Mouse (Mus musculus): ENCODE data around the gene Ndufa5. TPM values are rescaled to one million over a fixed set of nuclear protein-coding genes. Genes with fewer than 3 reads are reported as not detected.

Ndufa5 gene
- total RNA-seq, 4 experiments from 2014 or later, result 252 to 307 (median 286) TPM

DNA sequence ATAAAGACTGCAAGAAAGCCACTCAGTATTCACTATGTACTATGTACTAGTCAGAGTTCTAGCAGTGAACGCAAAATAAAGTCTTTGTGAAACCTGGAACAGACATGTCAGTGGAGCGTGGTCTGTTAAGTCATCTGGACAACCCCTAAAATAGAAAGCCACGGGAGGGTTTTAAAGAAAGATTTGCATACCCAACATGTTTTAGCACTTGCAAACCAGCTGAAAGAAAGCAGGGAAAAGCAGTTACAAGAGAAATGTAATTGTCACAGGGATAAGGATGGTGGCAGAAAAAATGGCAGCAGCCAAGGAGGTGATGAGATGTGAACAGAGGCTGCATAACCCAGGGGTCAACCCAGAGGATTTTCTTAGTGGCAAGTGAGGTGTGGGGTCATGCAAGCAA lies 2.1 kb downstream of the Ndufa5 start:
- DNase-seq (ENCODE audit: low spot score in 2 of 2), result no peak

DNA sequence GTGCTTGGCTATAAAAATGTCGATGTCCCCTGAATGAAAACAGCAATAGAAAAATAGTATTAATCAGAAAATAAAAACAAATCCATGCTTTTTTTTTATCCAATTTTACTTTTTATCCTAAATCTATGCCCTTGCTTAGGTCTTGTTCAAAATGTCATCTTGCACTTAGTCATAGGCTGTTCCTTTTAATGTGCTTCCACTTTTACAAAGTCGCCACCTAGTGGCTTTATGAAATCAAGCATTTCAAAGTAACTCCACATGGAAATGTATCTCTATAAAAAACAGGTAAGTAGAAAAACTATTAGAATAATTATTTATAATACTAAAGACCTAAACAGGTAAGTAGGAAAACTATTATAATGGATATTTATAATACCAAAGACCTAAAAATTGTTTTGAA lies 11.6 kb downstream of the Ndufa5 start:
- DNase-seq (ENCODE audit: low spot score in 2 of 2), result no peak

DNA sequence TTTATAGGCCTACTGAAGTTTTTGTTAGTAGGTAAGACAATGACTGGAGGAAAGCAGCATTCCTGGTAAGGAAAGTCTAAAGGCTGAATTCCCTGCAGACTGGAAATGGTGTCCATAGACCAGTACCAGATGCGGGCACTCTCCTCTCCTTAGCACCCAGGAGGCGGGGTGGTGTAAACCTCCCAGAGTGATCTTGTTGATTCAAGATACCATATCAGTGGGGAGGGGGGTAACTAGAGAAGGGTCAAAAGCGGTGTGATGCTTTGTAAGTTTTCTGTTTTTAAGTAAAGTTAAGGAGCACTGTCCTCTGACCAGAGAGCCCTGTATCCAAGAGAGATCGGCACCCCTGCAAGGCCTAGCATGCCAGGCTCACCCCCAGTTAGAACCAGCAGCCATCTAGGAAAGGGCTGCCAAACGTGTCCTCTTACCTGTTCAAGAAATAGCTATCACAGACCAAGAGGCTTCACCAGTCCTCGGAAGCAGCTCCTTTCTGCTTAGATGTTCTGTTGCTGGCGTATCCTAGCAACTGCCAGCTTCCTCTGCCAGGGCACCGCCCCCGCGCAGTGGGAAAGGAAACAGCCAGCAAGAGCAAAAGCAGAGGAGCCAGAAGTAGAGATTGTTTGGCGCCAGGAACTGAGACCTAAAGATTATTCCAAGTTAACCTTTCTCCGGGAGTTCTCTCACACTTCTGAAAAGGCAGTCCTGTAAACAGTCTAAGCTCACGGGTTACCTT lies 13.1 kb downstream of the Ndufa5 start, which contains the start of gene Iqub:
Iqub (minus strand) TSS at position 516 of the 733 bp plus-strand sequence.
- peak; percentile 51 to 90 for DNase-seq (ENCODE audit: low spot score in 2 of 2)

DNA sequence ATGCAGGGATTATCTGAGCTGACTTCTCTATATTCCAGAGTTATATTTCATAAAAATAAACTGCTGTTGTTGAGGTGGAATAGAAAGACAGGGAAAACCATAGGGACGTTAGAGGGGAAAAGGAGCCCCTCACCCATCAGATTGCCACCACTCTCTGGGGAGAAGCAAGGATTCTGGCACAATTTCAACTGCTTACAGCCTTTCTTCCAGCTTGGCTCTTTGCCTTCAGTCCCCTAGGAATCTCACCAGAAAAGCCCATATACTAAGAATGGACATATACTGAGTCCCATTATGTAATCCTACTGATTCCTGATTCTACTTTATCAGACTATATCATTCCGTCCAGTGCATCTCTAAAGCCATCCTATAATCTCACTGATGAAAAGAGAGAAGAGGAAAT lies 23.7 kb downstream of the Ndufa5 start:
- no peak for DNase-seq (ENCODE audit: low spot score in 2 of 2)

DNA sequence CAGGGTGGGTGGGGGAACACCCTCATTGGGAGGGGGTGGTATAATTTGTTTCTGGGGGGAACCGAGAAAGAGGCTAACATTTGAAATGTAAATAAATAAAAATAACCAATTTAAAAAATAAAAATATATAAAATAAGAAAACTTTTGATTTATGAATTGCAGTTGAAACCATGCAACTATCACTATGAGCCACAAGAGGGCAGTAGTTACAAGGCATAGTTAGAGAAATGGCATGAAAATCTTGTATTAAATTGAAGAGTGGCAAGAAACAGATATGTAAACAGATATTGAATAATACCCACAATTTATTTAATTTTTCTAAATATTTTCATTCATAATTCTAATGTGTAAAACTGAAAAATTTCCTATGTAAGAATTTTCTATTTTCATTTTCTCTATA lies 37.5 kb downstream of the Ndufa5 start:
- no peak for DNase-seq (ENCODE audit: low spot score in 2 of 2)

DNA sequence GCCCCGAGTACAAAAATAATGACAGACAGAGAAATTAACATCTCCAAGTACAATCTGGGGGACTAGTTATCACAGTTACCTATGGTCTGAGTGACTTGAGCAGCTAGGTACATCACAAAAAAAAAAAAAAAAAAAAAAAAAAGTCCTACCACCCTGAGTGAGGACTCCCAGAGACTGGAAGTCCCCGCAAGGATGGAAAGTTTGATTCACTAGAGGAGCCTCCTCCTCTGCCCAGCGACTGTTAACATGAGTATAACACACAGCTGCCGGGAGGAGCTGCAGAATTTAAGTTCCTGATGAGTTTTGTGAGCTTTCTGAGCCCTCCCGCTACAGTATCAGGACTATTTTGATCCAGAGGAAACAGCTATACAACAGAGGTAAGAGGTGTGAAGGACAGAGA lies 41.3 kb downstream of the Ndufa5 start:
- DNase-seq (ENCODE audit: low spot score in 2 of 2), result no peak

DNA sequence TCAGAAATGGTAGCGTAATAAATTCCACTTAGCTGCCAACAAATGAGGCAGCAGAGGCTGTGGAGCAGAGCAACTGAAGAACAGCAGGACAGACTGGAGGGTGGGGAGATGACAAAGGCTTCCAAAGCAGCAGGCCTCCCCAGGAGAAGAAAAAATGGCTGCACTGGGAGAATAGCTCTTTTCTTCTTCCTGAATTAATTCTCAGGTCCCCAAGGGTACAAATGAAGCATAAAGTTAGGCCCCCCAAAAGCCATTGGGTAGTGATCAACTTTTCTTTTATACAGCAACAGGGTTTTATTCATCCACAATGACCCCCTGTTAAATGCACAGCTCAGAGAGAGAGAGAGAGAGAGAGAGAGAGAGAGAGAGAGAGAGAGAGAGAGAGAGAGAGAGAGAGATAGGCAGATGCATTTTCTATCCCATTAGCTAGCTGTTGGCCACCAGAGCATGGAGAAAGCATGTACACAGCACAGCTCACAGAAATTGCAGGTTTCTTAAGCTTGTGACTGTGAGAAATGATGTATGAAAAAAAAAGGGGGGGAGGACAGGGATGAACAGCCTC lies 57.2 kb downstream of the Ndufa5 start:
- peak in 1 of 2 experiments; percentile 42 for DNase-seq (ENCODE audit: low spot score in 2 of 2)

DNA sequence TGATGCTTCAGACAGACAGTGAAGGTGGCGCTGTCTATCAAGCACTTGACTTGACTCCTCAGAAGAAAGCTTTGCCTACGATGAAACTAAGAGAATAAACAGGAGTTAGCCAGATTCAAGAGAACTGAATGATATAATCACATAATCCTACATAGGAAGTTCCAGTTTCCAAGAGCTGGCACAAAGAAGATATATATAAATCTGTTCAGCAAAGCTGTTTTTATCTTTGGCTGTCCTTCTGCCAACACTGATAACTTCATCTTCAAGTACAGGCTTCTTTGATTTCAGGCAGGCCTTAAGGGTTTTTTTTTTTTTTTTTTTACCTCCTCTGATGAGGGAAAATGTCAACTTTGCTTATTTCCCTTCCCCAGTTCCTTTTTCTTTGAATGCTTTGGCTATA lies 57.7 kb downstream of the Ndufa5 start:
- no peak for DNase-seq (ENCODE audit: low spot score in 2 of 2)

Other genes with a start within 250 kb of the Ndufa5 start
- gene Iqub, start 12.9 kb downstream of the Ndufa5 start, total RNA-seq (2022), result 1 to 10 TPM; 2.5 to 3.0 (median 2.8) TPM
- gene Asb15, start 131 bp upstream of the Ndufa5 start, total RNA-seq (2022), result not detected
- gene Lmod2, start 69.7 kb upstream of the Ndufa5 start, total RNA-seq (2022), result under 1 TPM in 2 of 4 experiments, not detected in 2; 0.37 to 0.42 TPM
- 100 to 1,000 TPM in 2 of 4 experiments, 10 to 100 TPM in 2; 93.6 to 105 (median 97.3) TPM for gene Wasl, start 137.0 kb upstream of the Ndufa5 start, total RNA-seq (2022)
- not detected for gene Hyal6, start 205.2 kb upstream of the Ndufa5 start, total RNA-seq (2022)
- not detected for gene Hyal4, start 220.3 kb upstream of the Ndufa5 start, total RNA-seq (2022)